In the genomic region with DNA sequence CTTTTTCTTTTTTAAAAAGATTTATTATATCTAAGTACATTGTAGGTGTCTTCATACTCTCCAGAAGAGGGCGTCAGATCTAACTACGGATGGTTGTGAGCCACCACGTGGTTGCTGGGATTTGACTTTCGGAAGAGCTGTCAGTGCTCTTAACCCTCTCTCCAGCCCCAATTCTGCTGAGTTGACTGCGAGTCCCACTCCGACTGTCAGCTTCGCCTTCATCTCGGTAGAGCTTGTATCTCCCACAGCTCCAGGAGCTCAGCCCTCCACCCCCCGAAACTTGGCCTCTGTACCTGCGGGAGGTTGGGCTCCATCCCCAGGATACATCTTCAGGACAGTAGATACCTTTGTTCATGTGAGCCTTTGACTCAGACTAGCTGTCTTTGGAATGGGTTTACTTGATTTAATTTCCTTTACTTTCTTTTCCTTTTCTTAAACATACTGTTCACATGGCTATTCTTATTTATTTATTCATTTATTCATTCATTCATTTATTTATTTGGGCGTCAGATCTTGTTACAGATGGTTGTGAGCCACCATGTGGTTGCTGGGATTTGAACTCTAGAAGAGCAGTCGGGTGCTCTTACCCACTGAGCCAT, we compare ENCODE assay signal across 8 mouse cellular contexts. TPM values are rescaled to one million over a fixed set of nuclear protein-coding genes. Genes with fewer than 3 reads are reported as not detected.
DNase-seq lines count a peak whose midpoint lies in the region; ATAC-seq and TF ChIP-seq lines count a peak whose summit lies in the region.

Mrpl20 (plus strand) TSS at position 138 of the 599 bp plus-strand sequence.

- H3K4me2 ChIP-seq in forebrain, embryonic 12.5 days: peak within 1 kb of the TSS; percentile 79

- peaks cover 19% of the 10 kb centered on the region for H3K4me1 ChIP-seq in forebrain, embryonic 12.5 days

- DNase-seq in layer of hippocampus, adult 2 months (ENCODE audit: low spot score in 2 of 2): no peak
- DNase-seq in layer of hippocampus, adult 9-11 months: no peak
- DNase-seq in adrenal gland, adult 2 months: no peak
- DNase-seq in liver: peak; percentile 48
- DNase-seq in retina, embryonic 14.5 days (ENCODE audit: low spot score): peak; percentile 30
- no peak for DNase-seq in urinary bladder, postnatal 14 days (ENCODE audit: low spot score)

- no peak for ATAC-seq in forebrain, embryonic 12.5 days (ENCODE audit: low FRiP score)
- ATAC-seq in hematopoietic stem cell, adult 5-6 weeks (replicated peaks in 1 of 2; ENCODE audit: insufficient read depth in 1 of 2, low FRiP score in 2 of 2, low TSS enrichment in 1 of 2, low read depth in 1 of 2, poor library complexity in 2 of 2, severe bottlenecking in 2 of 2): 0 out of 4 replicates have a peak, but pooled peaks of 1 of the 2 experiments have one; percentile 22

- 8% methylated on average over 12 of the region's 12 CpGs for WGBS in forebrain, embryonic 12.5 days

- peak; percentile 56 for TF ChIP-seq CTCF in layer of hippocampus, adult 2 months (conservative IDR thresholded peaks at IDR 0.05)

- no peaks in the 10 kb centered on the region for H3K9me3 ChIP-seq in forebrain, embryonic 12.5 days

- peak within 1 kb of the TSS; percentile 85 for H3K9ac ChIP-seq in forebrain, embryonic 12.5 days

- peak within 1 kb of the TSS; percentile 87 for H3K27ac ChIP-seq in layer of hippocampus, adult 2 months
- peak within 1 kb of the TSS; percentile 81 for H3K27ac ChIP-seq in forebrain, embryonic 12.5 days

- peak within 1 kb of the TSS; percentile 97 for H3K4me3 ChIP-seq in layer of hippocampus, adult 2 months
- peak within 1 kb of the TSS; percentile 94 for H3K4me3 ChIP-seq in forebrain, embryonic 12.5 days (replicated peaks)

- peaks cover 5% of the 10 kb centered on the region; the same call in 1 of the 2 replicates for H3K27me3 ChIP-seq in forebrain, embryonic 12.5 days

- H3K36me3 ChIP-seq in forebrain, embryonic 12.5 days (replicated peaks): peaks cover 26% of the 10 kb centered on the region

RNA-seq across cellular contexts. Expression of gene Mrpl20, which starts in this region (rescaled TPM):
- 10 to 100 TPM; 86.6 to 89.6 TPM for total RNA-seq in layer of hippocampus, adult 2 months (2021)
- 100 to 1,000 TPM; 122 to 141 TPM for total RNA-seq in adrenal gland, adult 2 months (2021)
- 42.1 and 65.2 TPM in 2 replicates for polyA plus RNA-seq in adrenal gland, adult 2 months (2012; rRNA removed)
- polyA plus RNA-seq in forebrain, embryonic 12.5 days (2016; fragmentation: Nextera tagmentation; extraction: Ambion mirVana): 209 and 210 TPM in 2 replicates
- 47.9 and 55.7 TPM in 2 replicates for total RNA-seq in hematopoietic stem cell, adult 5-6 weeks (2017)

Comparison
In these comparisons a context has a peak if more than half of its experiments do, and no peak if none do; other contexts are left out.
1. DNase-seq: peak in liver (single experiment) and retina, embryonic 14.5 days (single experiment); none in layer of hippocampus, adult 2 months (0 of 2), layer of hippocampus, adult 9-11 months (single experiment), adrenal gland, adult 2 months (single experiment) and urinary bladder, postnatal 14 days (single experiment).